Mouse (Mus musculus) G1E (cell line): ENCODE results near the gene Sorcs3. TPM values are rescaled to one million over a fixed set of nuclear protein-coding genes. Genes with fewer than 3 reads are reported as not detected.

Source experiments
- ATAC-seq: 2 replicates; pipeline ENCODE4 v1.8.0; 2016; ENCODE audit warnings: mild to moderate bottlenecking; ENCODE audit not compliant: insufficient number of reproducible peaks, poor library complexity, low FRiP score, severe bottlenecking; ENCODE audit errors: extremely low read depth
- DNase-seq: peaks from one replicate; pipeline ENCODE4 v3.0.0; 2012; ENCODE audit warnings: low spot score
- H3K27me3 ChIP-seq: 2 replicates; pipeline ENCODE4 v1.6.1; 2012; ENCODE audit warnings: mild to moderate bottlenecking, low read length, inconsistent platforms; ENCODE audit not compliant: insufficient read depth
- H3K36me3 ChIP-seq: replicated peaks from 2 replicates; pipeline ENCODE3; 2012; ENCODE audit warnings: mild to moderate bottlenecking, inconsistent platforms
- H3K4me1 ChIP-seq: 2 replicates; pipeline ENCODE4 v1.6.1; 2012; ENCODE audit warnings: low read depth, low read length, inconsistent platforms, mixed read lengths; ENCODE audit not compliant: insufficient read depth
- H3K4me3 ChIP-seq: 2 replicates; pipeline ENCODE4 v1.5.1; 2012; ENCODE audit warnings: low read depth, mild to moderate bottlenecking, inconsistent platforms, low read length, moderate library complexity, mixed read lengths
- H3K9me3 ChIP-seq: replicated peaks from 2 replicates; pipeline ENCODE4 v1.6.1; 2012; ENCODE audit warnings: inconsistent platforms
- CTCF ChIP-seq: IDR thresholded peaks from 2 replicates; pipeline ENCODE4 v1.5.1; 2012; ENCODE audit warnings: low read depth, low read length, inconsistent platforms, mixed read lengths
- GATA1 ChIP-seq: IDR thresholded peaks from 2 replicates; pipeline ENCODE4 v1.6.1; 2012; ENCODE audit warnings: borderline replicate concordance, low read length, inconsistent platforms, mixed read lengths
- GATA2 ChIP-seq: IDR thresholded peaks from 2 replicates; pipeline ENCODE4 v1.6.1; 2012; ENCODE audit warnings: low read depth, low read length, inconsistent platforms, borderline replicate concordance
- POLR2AphosphoS5 ChIP-seq: IDR thresholded peaks from 2 replicates; pipeline ENCODE4 v1.6.1; 2012; ENCODE audit warnings: low read depth, low read length, inconsistent platforms; ENCODE audit not compliant: insufficient replicate concordance
- TAL1 ChIP-seq: conservative IDR thresholded peaks from 2 replicates; pipeline ENCODE4 v1.6.1; 2012; ENCODE audit warnings: low read depth, low read length, inconsistent platforms, mixed read lengths
- polyA plus RNA-seq: library from polyadenylated mRNA; stranded (reverse); fragments of >175 nt; gene quantifications from 2 replicates; pipeline ENCODE4 v1.2.3, GENCODE M21; 2012
- total RNA-seq, 2 experiments: library from RNA; stranded (forward) in 1 of 2; stranded (reverse) in 1 of 2; fragments of 200-1000 nt in 1 of 2; fragments of >200 nt in 1 of 2; fragmentation: Nextera tagmentation in 1 of 2; gene quantifications; 2 replicates each; pipeline ENCODE4 v1.2.3; 2014 to 2017

Sorcs3 gene
- total and polyA plus RNA-seq, 3 experiments: not detected

GRCm38 (mm10) chr19:48280273-48280672 is 74.4 kb downstream of the Sorcs3 start:
- H3K36me3 ChIP-seq: no peaks in the 10 kb centered on the region
- no peaks in the 10 kb centered on the region for H3K4me1 ChIP-seq
- ATAC-seq: no peak
- peaks cover 42% of the 10 kb centered on the region for H3K9me3 ChIP-seq
- no peak for DNase-seq
- no peak overlapping the region for H3K4me3 ChIP-seq
- H3K27me3 ChIP-seq: no peaks in the 10 kb centered on the region
- TF ChIP-seq TAL1: no peak
- TF ChIP-seq CTCF: no peak

- Histone ChIP-seq H3K4me3 (no peak overlapping the region), H3K9me3 (peaks cover 45% of the 10 kb centered on the region), H3K27me3 (no peaks in the 10 kb centered on the region), H3K36me3 (no peaks in the 10 kb centered on the region), H3K4me1 (no peaks in the 10 kb centered on the region)
- ATAC-seq (no peak), DNase-seq (no peak)
- no peak for TF ChIP-seq POLR2AphosphoS5
Measured at GRCm38 (mm10) chr19:48282250-48282649, 76.4 kb downstream of the Sorcs3 start.

GRCm38 (mm10) chr19:48283217-48283616 is 77.4 kb downstream of the Sorcs3 start:
- peaks cover 49% of the 10 kb centered on the region for H3K9me3 ChIP-seq
- TF ChIP-seq GATA2: no peak
- no peak for TF ChIP-seq TAL1
- TF ChIP-seq CTCF: no peak
- no peak for TF ChIP-seq POLR2AphosphoS5
- no peak for TF ChIP-seq GATA1
- DNase-seq (no peak), ATAC-seq (no peak)
- no peaks in the 10 kb centered on the region for H3K4me1 ChIP-seq
- H3K36me3 ChIP-seq: no peaks in the 10 kb centered on the region
- no peak overlapping the region for H3K4me3 ChIP-seq
- no peaks in the 10 kb centered on the region for H3K27me3 ChIP-seq

- ATAC-seq (no peak), DNase-seq (no peak)
- peaks cover 46% of the 10 kb centered on the region for H3K9me3 ChIP-seq
Measured at GRCm38 (mm10) chr19:48285602-48286225, 79.9 kb downstream of the Sorcs3 start.

GRCm38 (mm10) chr19:48294251-48294650 is 88.4 kb downstream of the Sorcs3 start:
- Histone ChIP-seq H3K4me1 (no peaks in the 10 kb centered on the region), H3K27me3 (no peaks in the 10 kb centered on the region), H3K36me3 (no peaks in the 10 kb centered on the region), H3K9me3 (peaks cover 65% of the 10 kb centered on the region), H3K4me3 (no peak overlapping the region)
- no peak for ATAC-seq
- DNase-seq: no peak
- no peak for TF ChIP-seq GATA2
- no peak for TF ChIP-seq CTCF
- no peak for TF ChIP-seq GATA1
- no peak for TF ChIP-seq TAL1
- no peak for TF ChIP-seq POLR2AphosphoS5

More at GRCm38 (mm10) chr19:48285602-48286225, 79.9 kb downstream of the Sorcs3 start:
- no peaks in the 10 kb centered on the region for H3K27me3 ChIP-seq
- no peaks in the 10 kb centered on the region for H3K36me3 ChIP-seq
- H3K4me3 ChIP-seq: no peak overlapping the region
- no peaks in the 10 kb centered on the region for H3K4me1 ChIP-seq
- TF ChIP-seq POLR2AphosphoS5 (no peak), GATA1 (no peak), CTCF (no peak), GATA2 (no peak)

DNA sequence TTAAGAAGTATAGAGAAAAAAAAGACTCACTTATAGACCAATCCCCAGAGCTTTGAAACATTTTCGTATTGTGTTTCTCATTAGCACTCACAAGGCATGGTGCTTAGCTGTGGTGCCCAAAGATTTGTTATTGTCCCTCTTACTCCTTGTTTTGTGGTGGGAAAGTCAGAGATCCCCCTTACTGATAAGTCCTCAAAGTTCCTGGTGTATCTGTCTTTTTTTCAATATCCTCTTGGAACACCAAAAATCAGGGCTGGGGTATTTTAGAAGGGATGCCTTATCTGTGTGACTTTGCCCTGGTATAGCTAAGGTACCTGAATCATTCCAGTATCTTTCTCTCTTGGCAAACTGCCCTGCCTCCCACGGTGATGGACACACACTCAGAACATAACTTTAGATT is 92.6 kb downstream of the Sorcs3 start:
- Histone ChIP-seq H3K9me3 (peaks cover 50% of the 10 kb centered on the region), H3K36me3 (no peaks in the 10 kb centered on the region), H3K4me1 (no peaks in the 10 kb centered on the region), H3K4me3 (no peak overlapping the region), H3K27me3 (no peaks in the 10 kb centered on the region)
- ATAC-seq (no peak), DNase-seq (no peak)
- TF ChIP-seq POLR2AphosphoS5 (no peak), CTCF (no peak), GATA2 (no peak), GATA1 (no peak), TAL1 (no peak)

DNA sequence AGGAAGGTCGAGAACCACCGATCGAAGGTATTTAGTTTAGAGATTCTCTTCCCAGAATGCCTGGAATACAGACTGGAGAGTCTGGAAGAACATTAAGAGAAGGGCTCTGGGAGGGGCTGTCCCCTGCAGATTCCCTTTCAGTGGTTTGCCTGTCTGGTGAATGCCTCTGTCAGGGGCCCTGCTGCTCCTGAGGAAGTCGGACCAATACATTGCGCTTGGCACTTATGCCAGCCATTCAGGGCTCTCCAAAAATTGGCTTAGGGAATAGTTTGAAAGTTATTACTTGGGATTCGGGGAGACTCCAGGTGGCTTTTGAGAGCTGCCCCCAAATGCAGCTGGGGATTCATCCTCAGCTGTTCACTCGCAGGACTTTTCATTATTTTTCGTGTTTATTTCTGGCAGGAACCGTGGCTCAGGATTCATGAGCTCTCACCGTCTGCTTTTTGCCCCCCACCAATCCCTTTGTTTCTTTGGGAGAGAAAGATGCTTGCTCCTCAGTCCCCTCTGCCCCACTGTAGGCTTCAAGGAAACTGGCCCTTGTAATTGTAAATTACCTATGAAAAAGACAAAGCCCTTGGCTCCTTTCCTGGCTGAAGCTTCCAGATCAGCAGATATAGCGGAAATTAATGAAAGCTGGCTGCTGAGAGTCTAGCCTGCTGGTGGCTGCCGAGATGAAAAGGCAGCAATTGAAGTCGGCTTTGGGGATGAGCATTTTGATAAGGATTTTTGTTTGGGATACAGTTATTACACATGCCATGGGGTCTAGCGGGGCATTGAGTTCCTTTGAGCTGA is 94.8 kb downstream of the Sorcs3 start:
- no peaks in the 10 kb centered on the region for H3K36me3 ChIP-seq
- TF ChIP-seq POLR2AphosphoS5: no peak
- TF ChIP-seq GATA2: no peak
- no peak for TF ChIP-seq TAL1
- no peak for TF ChIP-seq CTCF
- TF ChIP-seq GATA1: no peak
- ATAC-seq (no peak), DNase-seq (no peak)
- peaks cover 42% of the 10 kb centered on the region for H3K9me3 ChIP-seq
- no peak overlapping the region for H3K4me3 ChIP-seq
- no peaks in the 10 kb centered on the region for H3K27me3 ChIP-seq
- no peaks in the 10 kb centered on the region for H3K4me1 ChIP-seq
